Mouse (Mus musculus) c-Kit-positive CD71-negative TER-119-negative erythroid progenitor cells, embryonic 14.5 days (primary cell): Measurements from ENCODE around the gene Clic4.
"Not testable (repeated sequence)": the region's sequence is repeated elsewhere in the genome, so short reads cannot be mapped to it uniquely, and the experiment has no call there.

Experiments used
- DNase-seq: peaks from one replicate; pipeline ENCODE4 v3.0.0-alpha.2; 2013; ENCODE audit warnings: low read depth

Gene Clic4

GRCm38 (mm10) chr4:135190364-135190763 is 82.2 kb downstream of the Clic4 start:
- no peak for DNase-seq

- DNase-seq: no peak
Measured at GRCm38 (mm10) chr4:135189452-135190008, 83.1 kb downstream of the Clic4 start.

- DNase-seq: not testable (repeated sequence)
Measured at GRCm38 (mm10) chr4:135184277-135184676, 88.3 kb downstream of the Clic4 start.

- peak; percentile 51 for DNase-seq
Measured at GRCm38 (mm10) chr4:135181819-135182218, 90.8 kb downstream of the Clic4 start.

- DNase-seq: no peak
Measured at GRCm38 (mm10) chr4:135179077-135179481, 93.5 kb downstream of the Clic4 start.

GRCm38 (mm10) chr4:135177568-135177967 is 95.0 kb downstream of the Clic4 start:
- no peak for DNase-seq

- no peak for DNase-seq
Measured at GRCm38 (mm10) chr4:135175406-135176120, 97.1 kb downstream of the Clic4 start.

- DNase-seq: no peak
Measured at GRCm38 (mm10) chr4:135171304-135171875, 101.2 kb downstream of the Clic4 start.

- no peak for DNase-seq
Measured at GRCm38 (mm10) chr4:135169501-135169900, 103.1 kb downstream of the Clic4 start.

GRCm38 (mm10) chr4:135169096-135169495 is 103.5 kb downstream of the Clic4 start:
- DNase-seq: no peak

GRCm38 (mm10) chr4:135167816-135168527 is 104.6 kb downstream of the Clic4 start:
- DNase-seq: no peak

GRCm38 (mm10) chr4:135166413-135167225 is 106.0 kb downstream of the Clic4 start:
- DNase-seq: no peak

GRCm38 (mm10) chr4:135165761-135166160 is 106.9 kb downstream of the Clic4 start:
- DNase-seq: no peak
